Mouse (Mus musculus): Measurements from ENCODE around the gene Grb14.

DNA sequence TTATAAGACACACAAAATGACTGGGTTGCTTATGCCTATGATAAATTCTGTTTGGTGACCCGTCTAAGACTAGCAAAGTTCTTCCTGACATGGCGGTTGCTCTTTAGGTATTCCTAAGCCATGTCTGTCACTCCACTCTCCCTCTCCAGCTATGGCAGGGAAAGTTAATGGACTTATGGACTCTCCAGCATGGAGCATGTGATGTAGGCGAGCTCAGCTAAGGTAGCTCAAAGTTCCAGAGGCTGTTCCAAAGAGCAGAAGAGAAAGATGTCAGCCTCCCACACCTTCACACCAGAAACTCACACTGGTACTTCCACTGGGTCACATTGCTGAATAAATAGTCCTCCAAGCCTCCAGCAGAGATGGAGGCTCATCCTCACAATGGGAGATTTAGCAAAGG is 22.2 kb downstream of the Grb14 start:
- no peak for TF ChIP-seq GATA1 (IDR thresholded peaks at IDR 0.05; ENCODE audit: borderline replicate concordance, low read length)
- no peak for TF ChIP-seq FLI1 (IDR thresholded peaks at IDR 0.05; ENCODE audit: low read length)

All from megakaryocyte, embryonic 14.5 days (primary cell).